Mouse (Mus musculus): ENCODE measurements around the gene Ldlrap1. TPM values are rescaled to one million over a fixed set of nuclear protein-coding genes. Genes with fewer than 3 reads are reported as not detected.

The Ldlrap1 gene
- polyA plus RNA-seq (2017; shearing (Covaris generic)) = 10 to 100 TPM; 53.4 to 86.7 TPM

DNA sequence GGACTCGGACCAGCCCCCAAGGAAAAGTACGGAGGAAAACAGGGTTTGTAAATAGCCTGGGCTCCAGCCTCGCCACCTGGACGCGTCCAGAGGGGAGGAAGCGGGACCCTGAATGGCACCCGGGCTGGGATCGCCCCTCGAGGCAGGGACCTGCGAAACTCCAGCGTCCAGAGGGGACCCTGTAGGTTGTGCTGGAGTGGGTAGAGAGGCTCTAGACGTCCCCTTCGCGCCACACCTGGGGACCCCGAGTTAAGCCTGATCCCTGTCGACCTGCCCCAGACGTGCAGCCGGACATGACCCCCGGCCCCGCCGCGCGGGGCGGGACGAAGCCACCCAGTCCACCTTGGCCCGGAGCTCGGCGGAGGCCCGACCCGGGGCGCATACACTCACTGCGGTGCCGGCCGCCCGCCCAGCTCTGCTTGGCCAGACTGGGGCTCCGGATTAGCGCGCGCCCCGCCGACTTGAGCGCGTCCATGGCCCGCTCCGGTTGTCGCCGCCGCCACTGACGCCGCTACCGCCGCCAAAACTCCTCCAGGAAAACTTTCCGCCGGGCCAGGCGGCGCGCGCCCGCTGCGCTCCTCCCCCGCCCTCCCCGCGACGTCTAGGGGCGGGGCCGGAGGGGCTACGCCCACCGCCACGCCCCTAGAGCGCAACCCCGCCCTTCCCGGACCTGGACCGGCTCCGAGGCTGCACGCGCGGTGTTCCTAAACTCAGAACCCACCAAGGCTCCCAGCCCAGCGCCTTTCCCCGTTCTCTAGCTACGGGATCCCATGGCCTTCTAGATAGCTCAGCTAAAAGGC lies at the start of gene Ldlrap1:
TSS of gene Ldlrap1 (minus strand) at position 599 of the 800 bp plus-strand sequence.

GRCm38 (mm10) chr4:134703835-134704546 lies 63.8 kb downstream of the Ldlrap1 start, which contains the start of gene Man1c1:
Gene Man1c1 (minus strand): TSS chr4:134704290.

Other genes with a start within 250 kb of the Ldlrap1 start
- 100 to 1,000 TPM; 105 to 143 TPM for gene Mtfr1l, start 232.6 kb downstream of the Ldlrap1 start, polyA plus RNA-seq (2017; shearing (Covaris generic))
- 1 to 10 TPM; 1.2 to 1.7 TPM for gene Selenon, start 215.9 kb downstream of the Ldlrap1 start, polyA plus RNA-seq (2017; shearing (Covaris generic))
- gene Man1c1, start 63.7 kb downstream of the Ldlrap1 start, polyA plus RNA-seq (2017; shearing (Covaris generic)) = 10 to 100 TPM in 1 of 2 experiments, 1 to 10 TPM in 1; 9.2 to 13.6 TPM
- gene Maco1, start 85.3 kb upstream of the Ldlrap1 start, polyA plus RNA-seq (2017; shearing (Covaris generic)) = 10 to 100 TPM; 14.6 to 23.5 TPM
- gene Rhd, start 96.5 kb upstream of the Ldlrap1 start, polyA plus RNA-seq (2017; shearing (Covaris generic)) = under 1 TPM; 0.11 to 0.49 TPM
- gene Tmem50a, start 147.0 kb upstream of the Ldlrap1 start, polyA plus RNA-seq (2017; shearing (Covaris generic)) = 100 to 1,000 TPM; 427 to 477 TPM
- 1,000 to 10,000 TPM in 1 of 2 experiments, 100 to 1,000 TPM in 1; 775 to 1,114 TPM for gene Rsrp1, start 155.6 kb upstream of the Ldlrap1 start, polyA plus RNA-seq (2017; shearing (Covaris generic))
- 100 to 1,000 TPM; 192 to 260 TPM for gene Syf2, start 162.9 kb upstream of the Ldlrap1 start, polyA plus RNA-seq (2017; shearing (Covaris generic))